Mouse (Mus musculus) embryonic fibroblast, embryonic 13.5 days (primary cell): ENCODE measurements around the gene Zfp362.

ENCODE experiments used
- CTCF ChIP-seq: IDR thresholded peaks from 2 replicates; pipeline ENCODE4 v1.5.1; 2011; ENCODE audit warnings: mild to moderate bottlenecking, control low read depth, low read length, moderate library complexity, borderline replicate concordance; ENCODE audit not compliant: insufficient read depth
- POLR2A ChIP-seq: IDR thresholded peaks from 2 replicates; pipeline ENCODE4 v1.6.1; 2011; ENCODE audit warnings: low read depth, mild to moderate bottlenecking, control low read depth, low read length, moderate library complexity

- TF ChIP-seq CTCF (no peak), POLR2A (no peak)
Measured at GRCm38 (mm10) chr4:128794198-128794597, 11.6 kb downstream of the Zfp362 start.
